Mouse (Mus musculus): ENCODE measurements around the gene Krt14. TPM values are rescaled to one million over a fixed set of nuclear protein-coding genes. Genes with fewer than 3 reads are reported as not detected.
"Not testable (repeated sequence)": the region's sequence is repeated elsewhere in the genome, so short reads cannot be mapped to it uniquely, and the experiment has no call there.

Krt14 gene
- under 1 TPM in 1 of 2 experiments, not detected in 1; 0.43 TPM for total RNA-seq (2021)
- long read RNA-seq, result 0 reads

- DNase-seq (ENCODE audit: low spot score in 2 of 2), result no peak
These were observed at the start of gene Krt14 for GRCm38 (mm10) chr11:100207498-100207897. Gene Krt14 (minus strand): TSS chr11:100207548.

DNA sequence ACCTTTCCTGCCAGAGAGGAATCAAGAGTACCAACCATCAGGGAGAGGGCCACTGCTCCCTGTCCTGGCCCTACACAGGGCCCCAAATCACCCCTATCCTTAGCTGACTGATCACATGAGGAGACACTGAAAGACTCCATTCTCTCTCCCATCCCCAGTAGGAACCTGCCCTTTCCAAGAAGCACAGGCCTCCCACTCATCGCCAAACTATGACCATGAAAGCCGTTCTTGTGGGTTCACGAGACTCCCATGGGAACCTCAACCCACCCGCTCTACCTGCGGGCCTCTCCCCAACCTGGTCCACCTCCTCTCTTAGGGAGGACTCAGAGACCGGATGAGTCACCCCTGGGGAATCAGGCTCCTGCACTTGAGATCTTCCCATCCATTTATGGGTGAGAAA lies 48.2 kb upstream of the Krt14 start:
- no peak for DNase-seq (ENCODE audit: low spot score in 2 of 2)

DNA sequence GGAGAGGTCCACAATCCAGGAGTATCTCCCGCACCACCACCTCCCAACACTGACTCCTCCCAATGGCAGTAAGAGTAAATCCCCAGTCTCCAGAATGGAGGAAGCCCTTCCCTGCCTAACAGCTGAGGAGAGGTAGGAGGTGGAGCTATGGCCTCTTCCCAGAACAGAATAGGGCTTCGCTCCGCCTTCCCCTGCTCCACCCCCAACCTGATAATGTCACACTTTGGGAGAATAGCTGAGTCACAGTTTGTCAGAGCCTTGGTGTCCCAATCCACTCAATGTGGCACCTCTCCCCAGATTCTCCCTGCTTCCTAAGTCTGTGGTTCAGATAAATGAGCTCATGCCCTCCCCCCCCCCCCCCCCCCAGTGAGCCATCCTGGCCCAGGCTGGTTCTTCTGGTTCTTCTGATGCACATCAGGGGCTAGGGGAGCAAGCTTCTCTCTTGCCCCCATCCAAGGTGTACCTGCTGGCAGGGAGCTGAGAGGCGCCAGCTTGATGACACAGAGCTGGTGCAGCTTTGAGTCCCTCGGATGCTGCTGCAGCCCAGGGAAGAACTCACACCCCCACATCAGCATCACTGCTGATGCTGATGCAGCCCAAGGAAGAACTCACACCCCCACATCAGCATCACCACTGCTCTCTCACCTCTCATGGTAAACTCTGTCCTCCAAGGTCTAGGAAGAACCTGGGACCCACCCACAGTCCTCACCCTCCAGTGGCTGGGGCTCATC lies 47.2 kb upstream of the Krt14 start:
- no peak for DNase-seq (ENCODE audit: low spot score in 2 of 2)

GRCm38 (mm10) chr11:100248852-100249465 lies 41.6 kb upstream of the Krt14 start, which contains the start of gene Krt16:
Gene Krt16 (minus strand): TSS chr11:100248902.
- no peak for DNase-seq (ENCODE audit: low spot score in 2 of 2)

DNA sequence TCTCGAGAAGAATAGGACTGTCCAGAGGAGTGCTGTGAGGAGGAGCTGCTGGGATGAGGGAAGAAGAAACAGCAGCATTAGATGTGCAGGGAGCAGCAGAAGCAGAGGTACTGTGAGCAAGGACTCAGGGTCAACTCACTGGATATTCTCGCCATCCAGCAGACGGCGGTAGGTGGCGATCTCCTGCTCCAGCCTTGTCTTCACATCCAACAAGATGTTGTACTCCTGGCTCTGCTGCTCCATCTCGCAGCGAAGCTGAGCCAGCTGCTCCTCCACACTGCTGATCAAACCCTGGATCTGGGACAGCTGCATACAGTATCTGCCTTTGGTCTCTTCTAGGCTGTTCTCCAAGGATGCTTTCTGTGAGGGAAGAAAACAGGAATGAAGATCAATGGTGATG lies 39.1 kb upstream of the Krt14 start:
- not testable (repeated sequence) for DNase-seq (ENCODE audit: low spot score in 2 of 2)

DNA sequence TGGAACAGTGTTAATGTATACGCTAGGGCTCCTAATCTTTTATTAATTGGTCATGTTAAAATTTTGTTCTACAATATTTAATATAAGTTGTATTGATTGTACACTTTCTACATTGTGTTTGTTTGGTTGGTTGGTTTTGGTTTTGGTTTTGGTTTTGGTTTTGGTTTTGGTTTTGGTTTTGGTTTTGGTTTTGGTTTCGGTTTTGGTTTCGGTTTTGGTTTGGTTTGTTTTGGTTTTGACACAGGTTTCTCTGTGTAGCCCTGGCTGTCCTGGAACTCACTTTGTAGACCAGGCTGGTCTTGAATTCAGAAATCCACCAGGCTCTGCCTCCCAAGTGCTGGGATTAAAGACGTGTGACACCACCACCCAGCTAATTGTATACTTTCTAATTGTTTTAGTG lies 32.9 kb upstream of the Krt14 start:
- DNase-seq (ENCODE audit: low spot score in 2 of 2), result not testable (repeated sequence)

DNA sequence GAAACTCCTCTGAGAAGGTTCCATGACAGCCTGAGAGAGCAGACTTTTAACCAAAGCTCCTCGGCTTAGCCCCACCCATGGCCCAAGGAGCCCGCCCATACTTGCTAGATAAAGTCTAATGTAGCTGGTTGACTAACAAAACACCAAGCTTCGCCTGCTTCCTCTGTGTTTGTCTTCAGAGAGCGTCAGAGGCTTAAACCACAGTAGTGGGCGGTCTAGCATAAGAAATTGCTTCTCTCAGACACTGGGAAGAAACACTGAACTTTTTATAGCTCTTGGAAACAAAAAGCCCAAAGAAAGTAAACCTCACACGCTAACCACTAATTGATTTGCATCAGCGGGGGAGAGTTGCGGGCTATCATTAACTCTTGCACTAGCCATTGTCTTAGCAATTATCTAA lies 14.4 kb upstream of the Krt14 start:
- DNase-seq (ENCODE audit: low spot score in 2 of 2), result no peak

DNA sequence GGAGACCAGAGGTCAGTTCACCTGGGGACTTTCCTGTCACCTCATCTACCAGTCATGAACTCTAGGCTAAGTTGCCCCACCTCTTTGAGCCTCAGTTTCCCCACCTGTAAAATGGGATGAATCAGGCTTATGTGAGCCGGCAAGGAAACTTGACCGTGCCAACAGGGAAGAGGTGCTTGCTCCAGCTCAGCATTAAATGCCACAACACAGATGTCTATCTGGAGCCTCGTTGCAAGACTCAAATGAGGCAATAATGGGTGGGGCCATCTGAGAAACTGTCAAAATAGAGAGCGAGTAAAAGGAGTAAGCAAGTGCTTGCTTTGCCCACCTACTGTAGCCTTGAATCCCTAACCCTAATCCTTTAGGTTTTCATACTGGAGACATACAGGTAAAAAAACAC lies 12.0 kb upstream of the Krt14 start:
- no peak for DNase-seq (ENCODE audit: low spot score in 2 of 2)

DNA sequence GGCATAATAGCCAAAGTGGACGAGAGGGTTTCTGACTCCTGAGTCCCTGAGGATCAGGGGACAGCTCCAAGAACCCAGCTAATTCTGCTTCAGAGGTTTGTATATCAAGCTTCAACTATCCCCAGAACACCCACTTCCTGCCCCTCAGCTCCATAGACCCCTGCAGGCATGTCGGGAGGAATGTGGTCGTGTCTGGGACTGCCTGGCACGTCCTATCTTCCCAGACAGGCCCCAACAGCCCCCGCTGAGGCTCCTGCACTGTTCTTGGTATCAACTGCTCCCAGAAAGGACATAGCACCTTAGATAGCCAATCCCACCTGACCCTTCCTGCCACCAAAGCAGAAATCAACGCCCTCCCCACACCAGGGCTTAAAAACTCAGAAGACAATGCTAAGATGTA lies 1.2 kb upstream of the Krt14 start:
- DNase-seq (ENCODE audit: low spot score in 2 of 2), result no peak

GRCm38 (mm10) chr11:100203448-100203847 lies 3.9 kb downstream of the Krt14 start:
- DNase-seq (ENCODE audit: low spot score in 2 of 2), result no peak

- DNase-seq (ENCODE audit: low spot score in 2 of 2), result no peak
These were observed 4.4 kb downstream of the Krt14 start for GRCm38 (mm10) chr11:100202906-100203305.

DNA sequence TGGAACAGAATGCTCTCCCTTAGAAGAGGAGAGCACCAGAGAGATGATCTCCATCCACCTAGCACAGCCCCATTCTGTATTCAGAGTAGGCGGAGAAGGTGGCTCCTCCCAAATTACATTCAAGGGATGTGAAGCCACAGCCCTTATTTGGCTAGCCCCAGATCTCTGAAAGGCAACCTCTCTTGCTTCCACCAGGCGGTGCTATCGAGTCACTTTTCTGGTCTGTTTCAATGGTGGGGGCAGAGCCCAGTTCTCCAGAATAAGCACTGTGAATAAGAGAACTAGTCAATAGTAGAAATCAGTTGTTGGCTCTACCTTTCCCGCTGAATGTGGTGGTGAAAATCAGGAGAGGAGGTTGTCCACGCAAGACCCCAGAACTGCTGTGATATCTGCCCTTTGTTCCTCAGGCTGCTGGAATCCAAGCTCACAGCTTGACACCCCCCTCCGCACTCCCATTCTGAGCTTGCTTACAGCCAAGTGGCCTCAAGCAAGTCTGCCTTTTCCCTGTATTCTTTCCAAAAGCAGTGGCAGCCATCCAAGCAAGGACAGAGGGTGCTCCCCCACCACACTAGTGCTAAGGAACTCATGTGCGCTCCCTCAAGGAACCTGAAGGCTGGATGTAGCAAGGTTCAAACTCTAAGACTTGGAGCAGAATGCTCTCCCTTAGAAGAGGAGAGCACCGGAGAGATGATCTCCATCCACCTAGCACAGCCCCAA lies 7.1 kb downstream of the Krt14 start:
- peak; percentile 63 to 68 for DNase-seq (ENCODE audit: low spot score in 2 of 2)

DNA sequence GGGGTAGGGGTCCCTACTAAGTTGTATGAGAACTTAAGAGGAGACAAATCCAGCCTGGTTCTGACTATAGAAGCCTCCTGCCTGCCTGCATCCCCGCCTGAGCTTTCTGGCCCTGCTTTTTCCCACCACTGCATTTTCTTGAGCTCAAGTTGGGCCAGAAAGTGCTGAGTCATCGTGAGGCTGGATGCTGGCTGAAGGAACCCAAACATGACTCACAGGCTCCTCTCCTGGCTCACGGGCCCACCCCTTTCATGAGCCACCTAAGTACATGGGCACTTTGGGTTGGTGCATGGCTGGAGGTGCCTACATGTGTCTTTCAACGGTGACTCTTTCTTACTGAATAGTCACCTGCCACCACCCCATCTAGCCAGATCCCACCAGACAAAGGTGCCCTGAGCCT lies 8.7 kb downstream of the Krt14 start:
- DNase-seq (ENCODE audit: low spot score in 2 of 2), result no peak

GRCm38 (mm10) chr11:100192992-100193391 lies 14.4 kb downstream of the Krt14 start, which contains the start of gene Krt9:
Gene Krt9 (minus strand): TSS chr11:100193246.
- DNase-seq (ENCODE audit: low spot score in 2 of 2), result no peak

DNA sequence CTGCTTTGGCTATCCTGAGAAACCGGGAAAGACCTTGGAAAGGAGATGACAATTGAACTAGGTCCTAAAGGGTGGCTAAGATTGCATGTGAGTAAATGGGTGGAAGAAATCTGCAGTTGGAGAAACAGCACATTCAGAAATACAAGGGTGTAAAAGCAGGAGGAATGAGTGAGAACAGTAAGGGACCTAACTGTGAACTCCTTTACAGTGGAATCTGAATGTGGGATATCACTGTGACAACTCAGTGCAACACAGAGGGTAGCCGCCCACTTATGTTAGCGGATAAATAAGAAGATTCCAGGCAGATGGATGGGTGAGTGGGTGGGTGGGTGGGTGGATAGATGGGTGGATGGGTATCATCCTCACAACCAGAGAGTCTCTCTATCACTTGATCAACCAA lies 15.5 kb downstream of the Krt14 start:
- no peak for DNase-seq (ENCODE audit: low spot score in 2 of 2)

GRCm38 (mm10) chr11:100186736-100187135 lies 20.6 kb downstream of the Krt14 start:
- no peak for DNase-seq (ENCODE audit: low spot score in 2 of 2)

- DNase-seq (ENCODE audit: low spot score in 2 of 2), result no peak
These were observed 25.6 kb downstream of the Krt14 start for GRCm38 (mm10) chr11:100181725-100182124.

- DNase-seq (ENCODE audit: low spot score in 2 of 2), result no peak
These were observed 28.1 kb downstream of the Krt14 start for GRCm38 (mm10) chr11:100179260-100179659.

GRCm38 (mm10) chr11:100178307-100178706 lies 29.0 kb downstream of the Krt14 start:
- DNase-seq (ENCODE audit: low spot score in 2 of 2), result peak; percentile 18 to 28

DNA sequence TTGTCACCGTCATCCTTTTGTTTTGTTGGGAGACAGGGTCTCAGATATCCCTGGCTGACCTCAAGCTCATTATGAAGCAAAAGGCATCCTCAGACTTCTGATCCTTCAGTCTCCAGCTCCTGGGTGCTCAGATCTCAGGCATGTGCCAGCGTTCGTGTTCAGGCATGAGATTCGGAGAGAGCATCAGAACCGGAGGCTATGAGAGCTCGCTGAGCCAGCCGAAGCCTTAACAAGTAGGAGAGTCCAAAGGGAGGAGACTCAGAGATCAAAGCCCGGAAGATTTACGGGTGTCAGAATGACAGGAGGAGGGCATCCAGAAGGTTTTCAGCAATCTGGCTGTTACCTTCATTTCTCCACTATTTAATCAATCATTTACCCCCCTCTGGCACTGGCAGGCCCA lies 30.6 kb downstream of the Krt14 start:
- DNase-seq (ENCODE audit: low spot score in 2 of 2), result no peak

- peak; percentile 84 to 86 for DNase-seq (ENCODE audit: low spot score in 2 of 2)
These were observed 38.3 kb downstream of the Krt14 start for GRCm38 (mm10) chr11:100168765-100169762.

Measured in layer of hippocampus, postnatal 10 days (tissue).